Mouse (Mus musculus) lung, postnatal 0 days (tissue): ENCODE measurements around the gene Gm28374.

Experiments
- CTCF ChIP-seq: IDR thresholded peaks from 2 replicates; pipeline ENCODE4 v1.5.1; 2016; ENCODE audit warnings: antibody characterized with exemption, mild to moderate bottlenecking
- EP300 ChIP-seq: IDR thresholded peaks from 2 replicates; pipeline ENCODE4 v1.6.1; 2016; ENCODE audit warnings: antibody characterized with exemption, mild to moderate bottlenecking, control low read depth

- TF ChIP-seq CTCF (no peak), EP300 (no peak)
Measured at GRCm38 (mm10) chr19:6116113-6116850, 34.2 kb upstream of the Gm28374 start.
